Mouse (Mus musculus) layer of hippocampus, postnatal 14 days (tissue): Measurements from ENCODE around the gene Rbm5. TPM values are rescaled to one million over a fixed set of nuclear protein-coding genes. Genes with fewer than 3 reads are reported as not detected.

ENCODE experiments used
- DNase-seq, 2 experiments: peaks; one replicate each; pipeline ENCODE4 v3.0.0; 2021 to 2022; ENCODE audit warnings: low spot score in 2 of 2, mixed read lengths in 1 of 2
- total RNA-seq, 2 experiments: library from RNA; stranded (reverse); gene quantifications; 2 replicates each; pipeline ENCODE4 v1.2.3; 2021

Rbm5 gene
- total RNA-seq, 2 experiments from 2014 or later: 157 to 160 TPM

DNA sequence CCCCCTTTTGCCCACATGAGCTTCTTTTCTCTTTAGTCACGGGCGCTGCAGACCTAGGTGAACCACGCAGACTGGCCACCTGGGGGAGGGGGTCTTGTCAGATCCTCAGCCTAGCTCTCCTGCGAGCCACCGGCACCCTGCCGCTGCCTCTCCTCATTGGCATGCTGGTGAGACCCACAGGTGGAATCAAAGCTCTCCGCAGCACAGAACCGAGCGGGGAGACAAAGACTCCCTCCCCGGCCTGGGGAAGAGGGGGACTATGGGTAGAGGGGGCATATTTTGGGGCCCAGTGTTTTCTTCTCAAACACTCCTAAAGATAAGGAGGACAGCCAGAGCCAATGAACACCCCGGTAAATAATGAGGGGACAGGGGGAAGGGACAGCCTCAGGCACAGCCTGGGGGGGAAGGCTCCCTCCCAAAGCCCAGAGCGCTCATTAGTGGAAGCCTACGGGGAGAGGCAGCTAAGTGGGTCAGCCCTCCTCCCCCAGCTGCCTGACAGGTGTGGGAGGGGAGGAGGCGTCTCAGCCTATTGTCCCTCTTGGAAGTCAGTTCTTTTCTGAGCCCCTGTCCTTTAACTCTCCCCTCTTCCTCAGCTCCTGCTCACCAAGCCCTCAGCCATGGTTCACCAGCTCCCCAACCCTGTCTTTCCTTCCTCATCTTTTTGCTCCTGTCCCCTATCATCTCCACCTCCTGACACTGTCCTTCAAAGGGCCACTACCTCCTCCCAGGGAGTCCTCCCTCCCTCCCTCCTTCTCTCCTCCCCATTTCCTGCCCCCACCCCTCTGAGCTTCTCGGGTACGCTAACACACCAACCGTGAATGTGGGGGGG is 35.2 kb downstream of the Rbm5 start:
- DNase-seq: no peak

GRCm38 (mm10) chr9:107734567-107734971 is 36.2 kb downstream of the Rbm5 start:
- DNase-seq: no peak

DNA sequence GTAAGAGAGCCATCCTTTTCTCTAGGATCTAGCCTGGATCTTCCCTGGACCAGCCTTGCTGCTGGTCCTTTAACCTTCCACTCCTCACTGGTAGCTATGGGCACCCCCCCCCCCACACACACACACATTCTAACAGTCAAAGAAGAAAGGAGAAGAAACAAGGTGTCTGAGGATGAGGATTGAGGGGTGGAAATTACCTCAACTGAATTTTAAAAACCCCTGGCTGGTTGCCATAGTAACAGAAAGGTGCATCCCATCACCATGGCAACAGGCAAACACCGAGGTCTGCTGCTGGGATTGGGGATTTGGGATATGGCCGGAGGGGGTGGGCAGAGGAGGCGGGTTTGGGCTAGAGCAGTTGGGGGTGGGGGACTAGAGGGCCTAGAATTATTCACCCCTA is 41.1 kb downstream of the Rbm5 start:
- DNase-seq: no peak

DNA sequence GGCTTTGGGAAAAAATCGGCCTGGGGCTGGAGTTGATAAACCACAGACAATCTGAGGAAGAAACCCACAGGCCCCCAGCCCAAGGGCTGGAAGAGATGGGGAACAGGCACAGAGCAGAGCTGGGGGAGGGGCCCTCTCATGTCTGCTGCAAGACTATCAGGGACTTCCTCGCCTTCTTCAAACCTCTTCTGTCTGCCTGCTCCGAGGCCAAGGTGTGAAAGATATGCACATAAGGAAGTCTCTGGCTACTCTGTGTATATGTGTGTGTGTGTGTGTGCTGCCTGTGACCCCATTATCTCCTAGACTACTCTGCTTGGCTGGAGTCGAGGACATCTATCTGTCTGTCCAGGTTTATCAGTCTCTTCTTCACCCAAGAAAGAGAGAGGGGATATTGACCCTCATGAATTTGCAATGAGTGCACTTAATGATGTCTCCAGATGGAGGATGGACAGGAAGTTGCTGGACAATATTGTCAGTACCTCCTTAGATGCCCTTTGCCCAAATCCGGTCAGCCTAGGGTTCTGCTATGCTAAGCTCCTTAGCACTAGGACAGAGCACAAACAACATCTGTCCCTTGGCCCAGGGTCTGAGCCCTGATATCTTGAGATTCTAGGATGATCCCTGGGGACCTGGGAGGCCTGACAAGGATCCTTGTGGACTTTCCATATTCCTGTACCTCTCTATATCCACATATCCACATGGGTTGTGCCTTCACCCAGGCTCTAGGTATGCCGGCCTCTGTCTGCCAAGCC is 41.7 kb downstream of the Rbm5 start:
- DNase-seq: no peak

DNA sequence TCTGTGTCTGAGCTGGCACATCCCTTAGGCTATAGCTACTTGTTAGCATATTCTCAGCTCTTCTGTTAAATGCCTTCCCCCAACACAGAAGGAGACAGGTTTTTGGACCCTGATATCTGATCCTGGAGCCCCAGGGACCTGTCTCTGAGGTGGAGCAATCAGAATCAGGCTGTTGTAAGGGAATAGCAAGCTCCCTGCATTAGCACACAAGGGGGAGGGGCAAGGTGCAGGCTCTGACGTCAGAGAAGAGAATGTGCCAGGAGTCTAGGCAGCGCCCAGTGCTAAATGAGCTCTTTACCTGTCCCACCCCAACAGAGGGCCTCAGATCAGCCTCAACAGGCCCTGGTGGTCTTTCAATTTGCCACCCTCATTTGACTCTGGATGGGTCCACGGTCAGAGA is 43.8 kb downstream of the Rbm5 start:
- DNase-seq: no peak

DNA sequence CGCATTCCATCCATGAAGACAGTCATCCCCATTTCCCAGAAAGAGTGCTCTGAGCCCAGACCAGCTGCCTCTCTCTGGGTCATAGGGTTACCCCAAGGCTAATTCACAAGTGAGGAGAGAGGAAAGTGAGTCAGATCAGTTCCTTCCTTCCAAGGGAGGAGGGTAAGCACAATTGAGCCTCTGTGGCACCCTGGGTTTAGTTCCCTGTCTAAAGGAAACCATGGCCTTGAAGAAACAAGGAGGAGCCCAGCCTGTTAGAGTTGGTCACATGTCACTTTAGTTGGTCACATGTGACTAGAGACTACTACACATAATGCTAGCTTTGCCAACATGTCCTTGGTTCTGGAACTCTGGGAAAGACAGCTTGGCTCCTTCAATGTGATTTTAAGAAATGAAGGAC is 46.0 kb downstream of the Rbm5 start:
- no peak for DNase-seq

- DNase-seq: no peak
Measured at GRCm38 (mm10) chr9:107723794-107724531, 46.8 kb downstream of the Rbm5 start.

GRCm38 (mm10) chr9:107723292-107723691 is 47.5 kb downstream of the Rbm5 start:
- DNase-seq: no peak

GRCm38 (mm10) chr9:107718781-107719540 is 51.8 kb downstream of the Rbm5 start:
- no peak for DNase-seq

- DNase-seq: no peak
Measured at GRCm38 (mm10) chr9:107716951-107717350, 53.8 kb downstream of the Rbm5 start.

DNA sequence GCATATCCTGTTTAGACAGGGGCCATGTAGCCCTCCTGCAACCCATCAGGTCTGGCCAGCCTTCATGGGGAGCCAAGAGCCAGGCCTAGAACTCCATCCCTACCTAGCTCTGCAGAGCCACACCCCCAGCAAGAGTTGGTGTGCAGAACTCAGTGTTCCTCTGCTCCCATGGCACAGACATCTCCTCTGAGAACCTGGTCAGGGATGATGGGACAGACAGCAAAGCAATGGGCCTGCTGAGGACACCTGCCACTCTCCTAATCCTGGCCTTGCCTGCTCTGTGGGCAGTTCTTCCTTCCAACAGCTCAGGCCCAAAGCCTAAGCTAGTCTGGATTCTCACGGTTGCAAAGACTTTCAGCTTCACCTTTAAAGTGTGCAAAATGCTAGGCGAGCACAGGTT is 55.2 kb downstream of the Rbm5 start:
- no peak for DNase-seq

DNA sequence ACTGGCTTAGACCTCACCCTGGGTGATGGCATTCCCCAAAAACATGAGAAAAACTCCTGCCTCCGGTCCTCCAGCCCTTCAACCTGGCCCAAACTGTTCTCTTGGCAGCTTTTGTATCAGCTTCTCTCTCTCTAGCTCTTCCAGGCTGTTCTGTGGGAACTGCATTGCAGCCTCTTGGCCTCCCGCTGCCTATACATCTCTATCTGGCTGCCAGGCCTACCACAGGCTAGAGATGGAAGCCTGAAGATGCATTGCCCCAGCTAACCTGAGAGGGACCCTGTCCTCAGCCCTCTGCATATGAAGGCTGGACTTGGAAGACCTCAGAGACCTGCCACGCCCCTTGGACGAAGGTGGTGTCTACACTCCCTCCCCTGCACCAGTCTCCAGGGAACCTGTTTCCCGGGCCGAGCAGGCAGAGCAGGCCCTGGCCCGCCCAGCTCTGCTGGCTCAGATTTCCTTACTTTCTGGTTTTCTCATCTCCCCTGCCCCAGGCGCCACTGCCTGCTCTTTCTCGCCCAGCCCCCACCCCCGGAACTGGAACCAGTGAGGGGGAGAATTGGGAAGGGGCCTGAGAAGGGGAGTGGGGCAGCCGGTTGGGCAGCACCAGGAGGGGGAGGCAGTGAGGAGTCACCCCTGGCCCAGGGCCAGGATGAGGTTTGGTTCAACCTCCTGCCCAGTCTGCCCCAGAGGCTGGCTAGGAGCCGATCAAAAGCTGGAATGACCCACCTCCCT is 56.4 kb downstream of the Rbm5 start:
- DNase-seq: no peak

DNA sequence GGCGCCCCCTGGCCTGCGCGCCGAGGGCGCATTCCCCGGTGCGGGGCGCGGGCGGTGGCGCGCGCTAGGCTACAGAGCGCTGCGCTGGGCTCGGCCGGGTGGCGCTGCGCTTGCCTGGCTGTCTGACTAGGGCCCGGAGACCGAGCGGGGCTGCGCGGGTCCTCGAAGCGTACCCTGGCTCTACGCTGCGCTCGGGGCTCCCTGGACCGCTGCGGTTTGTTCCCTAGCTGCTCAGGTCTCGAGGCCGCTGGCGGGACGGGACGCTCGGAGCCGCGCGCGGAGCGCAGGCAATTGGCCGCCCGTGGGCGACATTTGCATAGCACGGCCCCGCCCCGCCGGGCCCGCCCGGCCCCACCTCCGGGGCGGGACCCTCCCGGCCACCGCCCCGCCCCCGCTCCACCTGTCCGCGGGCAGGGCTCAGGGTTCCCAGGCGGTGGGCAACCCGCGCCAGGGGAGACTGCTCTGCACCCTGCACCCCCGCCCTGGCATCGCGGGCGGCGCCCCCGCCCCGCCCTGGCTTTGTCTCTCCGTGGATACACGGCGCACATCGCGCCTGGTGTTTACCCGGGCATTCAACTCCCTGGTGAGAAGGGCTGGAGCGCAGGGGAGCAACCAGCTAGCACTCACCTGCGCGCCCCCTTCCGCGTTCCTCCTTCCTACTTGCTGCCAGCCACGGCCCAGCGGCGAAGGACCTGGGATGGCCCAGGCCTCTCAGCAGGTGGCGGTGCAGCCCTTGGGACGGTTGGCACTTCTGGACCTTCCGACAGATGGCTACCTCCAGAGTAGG is 60.9 kb downstream of the Rbm5 start, which contains the start of gene Sema3f:
Gene Sema3f, minus strand, starts transcription at position 779 of the 787 bp plus-strand sequence.
- peak; percentile 28 to 33 for DNase-seq

GRCm38 (mm10) chr9:107709096-107709696 is 61.6 kb downstream of the Rbm5 start:
- no peak for DNase-seq

- DNase-seq: no peak
Measured at GRCm38 (mm10) chr9:107708439-107709095, 62.2 kb downstream of the Rbm5 start.

GRCm38 (mm10) chr9:107707701-107708438 is 62.9 kb downstream of the Rbm5 start:
- no peak for DNase-seq

GRCm38 (mm10) chr9:107706781-107707211 is 64.0 kb downstream of the Rbm5 start:
- DNase-seq: no peak
